Mouse (Mus musculus): ENCODE measurements around the gene Srpx2. TPM values are rescaled to one million over a fixed set of nuclear protein-coding genes. Genes with fewer than 3 reads are reported as not detected.

Srpx2 gene
- polyA plus RNA-seq (2014; fragmentation: Illumina TruSeq; extraction: RNeasy Lipid Tissue Mini Kit (QIAGEN cat#74804); ENCODE audit: low read depth, low replicate concordance) = 0.78 TPM

DNA sequence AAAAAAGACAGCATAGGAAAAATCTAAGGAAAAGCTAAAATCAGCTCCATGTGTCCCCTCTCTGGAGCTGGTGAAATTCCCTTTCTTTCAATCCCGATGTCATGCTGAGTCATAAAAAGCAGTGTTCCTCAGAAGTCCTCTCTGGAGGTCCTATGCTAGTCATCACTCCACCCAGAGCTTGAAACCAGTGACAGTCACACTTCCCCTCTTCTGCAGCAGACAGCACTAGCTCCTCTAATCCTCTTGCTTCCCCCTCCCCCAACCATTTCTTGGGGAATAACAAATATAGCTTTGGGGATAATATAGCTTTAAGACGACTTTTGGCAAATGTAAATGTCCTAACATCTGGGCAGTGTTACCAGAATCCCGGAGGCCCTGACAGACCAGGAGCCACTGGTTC, at the start of gene Srpx2:
Srpx2 (plus strand) TSS at position 166 of the 400 bp plus-strand sequence.

DNA sequence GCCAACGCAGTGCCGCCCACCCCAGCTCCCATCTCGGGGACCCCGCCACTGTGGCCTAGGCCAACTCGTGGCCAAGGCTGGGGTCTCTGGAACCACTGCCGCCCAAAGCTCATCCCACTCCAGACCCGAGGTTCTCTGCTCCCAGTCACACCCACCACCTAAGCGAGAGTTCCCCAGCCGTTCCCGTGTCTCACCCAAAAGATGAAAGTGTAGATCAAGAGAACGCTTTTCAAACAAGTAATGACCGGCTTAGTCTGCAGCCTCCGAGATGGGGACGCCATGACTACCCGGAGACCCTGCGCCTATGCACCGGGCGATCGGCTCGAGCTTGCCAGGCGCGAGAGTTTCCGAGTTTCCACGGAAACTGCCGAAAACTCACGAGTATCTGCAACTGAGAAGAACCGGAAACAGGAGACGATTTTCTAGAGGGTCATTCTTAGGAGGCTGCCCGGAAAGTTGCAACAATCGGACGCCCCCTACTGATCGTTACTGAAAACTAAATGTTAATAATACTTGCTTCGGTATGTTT, 10.1 kb upstream of the Srpx2 start, which contains the start of gene Tspan6:
Tspan6 (minus strand) TSS at position 416 of the 529 bp plus-strand sequence.

DNA sequence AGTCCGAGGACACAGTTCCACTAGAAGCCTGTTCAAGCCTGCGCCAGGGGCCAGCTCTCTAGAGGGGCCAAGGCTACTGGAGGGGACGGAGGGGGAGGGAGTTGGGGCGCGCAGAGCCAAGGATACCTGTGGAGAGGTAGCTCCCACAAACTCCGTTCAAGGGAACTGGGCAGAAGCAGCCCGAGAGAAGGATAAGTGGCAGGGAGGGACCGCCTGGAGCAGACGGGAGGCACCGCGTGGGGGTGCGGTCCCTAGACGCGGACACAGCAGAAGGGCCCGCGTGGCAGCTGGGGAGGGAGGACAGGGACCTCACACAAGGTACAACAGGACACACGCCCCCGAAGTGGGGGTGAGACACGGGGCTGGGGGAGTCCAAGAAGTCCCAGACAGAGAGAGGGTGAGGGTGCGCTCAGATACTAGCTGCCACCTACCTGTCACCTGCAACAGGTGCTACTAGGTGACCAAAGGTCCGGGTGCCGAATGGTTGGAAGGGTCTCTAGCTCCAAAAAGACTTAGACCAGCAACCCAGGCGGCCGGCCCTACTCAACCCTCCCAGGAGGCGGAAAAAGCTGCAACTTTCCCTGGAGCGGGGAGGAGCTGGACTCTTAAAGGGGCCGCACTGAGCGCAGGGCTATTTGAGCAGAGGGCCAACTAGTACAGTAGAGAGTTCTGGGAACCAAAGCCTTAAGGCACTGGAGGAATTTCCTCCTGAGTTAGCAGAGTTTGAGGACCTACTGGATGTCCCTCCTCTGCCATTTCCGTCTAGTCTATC, 73.2 kb downstream of the Srpx2 start, which contains the start of gene Sytl4:
Sytl4 (minus strand) TSS at position 582 of the 772 bp plus-strand sequence.

Other genes with a start within 250 kb of the Srpx2 start
- 0.14 TPM for gene Pcdh19, start 219.4 kb upstream of the Srpx2 start, polyA plus RNA-seq (2014; fragmentation: Illumina TruSeq; extraction: RNeasy Lipid Tissue Mini Kit (QIAGEN cat#74804); ENCODE audit: low read depth, low replicate concordance)
- gene Tnmd, start 57.4 kb upstream of the Srpx2 start, polyA plus RNA-seq (2014; fragmentation: Illumina TruSeq; extraction: RNeasy Lipid Tissue Mini Kit (QIAGEN cat#74804); ENCODE audit: low read depth, low replicate concordance) = not detected
- gene Tspan6, start 10.0 kb upstream of the Srpx2 start, polyA plus RNA-seq (2014; fragmentation: Illumina TruSeq; extraction: RNeasy Lipid Tissue Mini Kit (QIAGEN cat#74804); ENCODE audit: low read depth, low replicate concordance) = 278 TPM
- 20.3 TPM for gene Sytl4, start 73.4 kb downstream of the Srpx2 start, polyA plus RNA-seq (2014; fragmentation: Illumina TruSeq; extraction: RNeasy Lipid Tissue Mini Kit (QIAGEN cat#74804); ENCODE audit: low read depth, low replicate concordance)
- 95.3 TPM for gene Cstf2, start 150.8 kb downstream of the Srpx2 start, polyA plus RNA-seq (2014; fragmentation: Illumina TruSeq; extraction: RNeasy Lipid Tissue Mini Kit (QIAGEN cat#74804); ENCODE audit: low read depth, low replicate concordance)